Mouse (Mus musculus) NIH3T3 (cell line): ENCODE measurements around the gene Hbq1b.
A peak's percentile ranks its signal among the peaks of the same experiment; 100 is the strongest.

Source experiments
- DNase-seq: peaks from one replicate; pipeline ENCODE4 v3.0.0-alpha.2; 2012; ENCODE audit warnings: low read depth

The Hbq1b gene

DNA sequence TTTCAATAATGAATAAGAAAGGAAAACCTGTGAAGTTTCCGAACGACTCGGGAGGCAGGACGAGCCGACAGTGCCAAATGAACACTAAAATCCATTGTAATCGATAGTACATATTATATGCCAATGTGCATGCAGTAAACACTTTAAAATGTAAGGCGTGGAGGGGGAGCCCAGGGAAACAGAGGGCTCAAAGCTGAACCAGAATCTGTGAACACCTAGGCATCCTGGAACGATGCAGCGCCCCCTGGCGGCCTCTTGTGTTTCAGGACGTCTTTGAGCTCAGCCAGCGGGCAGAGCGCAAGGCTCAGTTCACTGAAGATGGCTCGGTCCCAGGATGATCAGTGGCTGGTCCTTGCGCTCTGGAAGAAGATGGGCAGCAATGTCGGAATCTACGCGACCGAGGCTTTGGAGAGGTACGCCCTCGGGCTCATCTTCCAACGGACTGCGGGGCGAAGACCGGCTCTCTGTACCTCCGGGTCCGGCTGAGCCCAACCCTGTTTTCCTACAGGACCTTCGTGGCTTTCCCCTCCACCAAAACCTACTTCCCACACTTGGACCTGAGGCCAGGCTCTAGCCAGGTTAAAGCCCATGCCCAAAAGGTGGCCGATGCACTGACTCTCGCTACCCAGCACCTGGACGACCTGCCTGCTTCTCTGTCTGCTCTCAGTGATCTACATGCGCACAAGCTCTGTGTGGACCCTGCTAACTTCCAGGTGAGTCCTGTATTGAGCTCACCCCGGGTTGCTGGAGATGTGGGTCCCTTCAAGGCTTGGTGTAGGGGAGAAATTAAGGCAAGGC is at the start of gene Hbq1b:
Hbq1b (plus strand) TSS at position 271 of the 798 bp plus-strand sequence.
- peak; percentile 81 for DNase-seq

DNA sequence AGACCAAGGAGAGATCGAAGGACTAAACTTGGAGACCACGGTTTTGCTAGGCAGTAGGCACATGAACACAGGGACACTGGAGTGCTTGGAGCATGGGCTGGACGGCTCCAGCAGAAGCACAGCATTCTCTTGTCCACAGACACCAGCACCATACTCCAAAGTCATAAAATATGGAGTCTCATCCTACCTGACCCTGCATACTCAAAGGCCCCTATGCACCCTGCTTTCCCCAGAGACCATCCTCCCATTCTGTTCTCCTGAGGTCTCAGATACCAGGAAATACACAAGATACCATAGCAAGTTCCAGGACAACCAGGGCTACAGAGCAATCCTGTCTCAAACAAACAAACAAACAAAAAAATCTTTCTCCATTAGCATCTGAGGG is 49.4 kb upstream of the Hbq1b start:
- no peak for DNase-seq

DNA sequence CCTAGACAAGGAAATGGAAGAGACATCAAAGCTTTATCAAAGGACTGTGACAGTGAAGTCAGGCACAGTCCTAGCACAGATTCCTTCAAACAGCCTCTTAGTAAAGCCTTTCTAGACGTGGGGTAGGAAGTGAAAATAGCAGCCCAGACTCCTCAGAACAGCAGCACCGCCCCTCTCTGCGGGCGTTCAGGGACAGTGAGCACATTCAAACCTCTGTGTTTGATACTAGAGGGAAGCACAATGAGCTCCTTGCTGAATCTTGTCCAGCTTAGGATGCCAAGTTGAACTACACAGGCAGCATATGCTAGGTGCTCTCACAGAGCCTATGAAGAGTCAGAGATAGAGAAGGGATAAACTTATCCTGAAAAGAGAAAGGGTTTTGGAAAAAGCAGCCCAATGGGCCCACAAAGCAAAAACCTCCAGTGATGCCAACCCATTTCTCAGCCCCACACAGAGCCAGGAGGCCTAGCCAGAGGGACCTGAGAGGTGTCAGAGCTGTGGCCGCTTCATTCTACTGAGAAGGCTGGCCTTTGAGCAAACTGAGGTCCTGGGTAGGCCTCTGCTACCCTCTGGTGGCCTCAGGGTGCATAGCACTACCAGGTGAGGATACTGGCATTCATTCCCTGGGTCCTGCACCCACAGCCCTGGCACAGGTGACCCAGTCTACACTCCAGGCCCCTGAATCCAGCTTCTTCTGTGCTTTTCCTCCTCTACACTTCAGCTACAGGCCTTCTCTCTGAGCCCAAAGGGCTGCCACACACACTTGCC is 48.5 kb upstream of the Hbq1b start:
- peak; percentile 81 for DNase-seq

DNA sequence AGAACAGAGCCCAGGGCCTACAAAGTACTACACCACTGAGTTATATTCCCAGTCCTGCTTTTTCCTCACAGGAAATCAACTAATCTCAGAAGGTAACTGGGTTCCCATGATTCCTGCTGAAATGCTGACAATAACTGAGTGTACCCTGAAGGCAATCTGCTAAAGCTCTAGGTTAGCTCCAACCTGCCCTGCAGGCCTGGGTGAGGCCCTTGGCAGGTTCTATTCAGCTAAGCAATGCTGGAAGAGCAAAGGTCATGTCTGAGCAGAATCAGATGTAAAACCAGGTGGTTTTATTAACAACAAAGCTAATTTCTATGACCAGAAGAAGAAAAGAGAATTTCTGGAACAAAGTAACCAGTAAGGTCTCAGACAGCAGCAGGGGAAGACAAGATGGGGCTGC is 45.4 kb upstream of the Hbq1b start:
- no peak for DNase-seq

DNA sequence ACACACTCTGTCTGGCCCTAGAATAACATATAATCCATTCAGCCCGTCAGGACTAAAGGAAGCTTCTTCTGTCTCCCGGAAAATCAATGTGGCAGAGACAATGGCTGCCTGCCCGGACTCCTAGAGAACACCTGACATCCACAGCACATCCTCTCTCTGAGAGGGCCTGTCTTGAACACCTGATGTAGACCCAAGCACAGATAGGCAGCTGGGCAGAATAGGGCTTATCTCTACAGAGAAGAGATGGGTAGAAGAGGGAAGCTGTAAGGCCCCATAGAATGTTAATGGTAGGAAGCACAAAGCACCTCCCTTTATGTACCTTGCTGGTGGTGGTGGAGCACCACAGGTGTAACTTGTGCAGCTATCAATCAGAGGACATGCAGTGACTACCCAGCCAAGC is 44.6 kb upstream of the Hbq1b start:
- no peak for DNase-seq

DNA sequence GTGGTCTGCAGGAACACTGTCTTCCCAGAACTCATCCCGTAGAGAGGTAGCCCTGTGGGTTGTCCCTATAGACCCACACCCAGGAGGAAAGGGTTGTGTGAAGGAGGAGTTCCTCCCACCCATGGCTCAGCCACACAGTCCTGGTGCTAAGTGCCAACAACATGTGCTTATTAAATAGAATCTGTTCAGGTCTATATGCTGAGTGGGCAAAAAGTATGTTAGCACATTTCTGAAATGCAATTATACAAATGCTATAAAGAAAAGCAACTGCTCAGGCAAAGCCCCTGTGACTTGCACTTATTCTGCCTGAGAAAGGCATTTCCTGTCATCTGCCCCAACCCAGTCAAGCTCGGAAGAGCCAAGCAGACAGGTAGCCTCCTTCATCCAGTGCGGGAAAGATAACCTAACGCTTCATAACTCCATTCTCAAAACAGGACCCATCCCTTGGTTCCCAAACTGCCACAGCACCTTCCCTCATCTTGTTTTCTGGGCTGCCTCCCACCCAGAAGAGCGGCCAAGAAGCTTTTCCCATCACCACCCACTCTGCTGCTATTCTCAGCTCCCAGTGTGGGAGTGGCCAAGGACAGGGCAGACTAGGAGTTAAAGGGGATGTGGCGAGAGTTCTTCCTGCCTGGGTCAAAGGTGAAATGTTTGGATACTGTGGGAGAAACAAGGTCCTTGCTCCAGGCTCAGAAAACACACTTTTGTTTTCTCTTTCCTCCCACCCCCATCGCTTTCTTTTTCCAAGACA is 43.4 kb upstream of the Hbq1b start:
- DNase-seq, result no peak

DNA sequence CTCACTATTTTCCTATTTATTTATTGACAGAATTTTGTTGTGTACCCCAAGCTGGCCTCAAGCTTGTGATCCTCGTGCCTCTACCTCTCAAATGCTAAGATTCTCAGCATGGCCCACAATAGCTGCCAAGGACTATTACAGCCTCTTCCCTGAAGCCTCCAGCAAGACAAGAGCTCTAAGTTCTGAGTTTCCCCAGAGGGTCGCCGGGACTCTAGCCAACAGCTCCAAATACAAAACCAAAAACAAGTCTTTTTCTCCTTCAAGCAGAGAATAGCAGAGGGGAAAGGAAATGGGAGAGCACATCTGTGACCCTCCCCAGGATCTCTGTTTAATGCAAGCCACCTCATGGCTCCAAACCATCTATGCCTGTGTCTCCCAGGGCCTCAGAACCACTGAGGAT is 42.7 kb upstream of the Hbq1b start:
- DNase-seq, result no peak

DNA sequence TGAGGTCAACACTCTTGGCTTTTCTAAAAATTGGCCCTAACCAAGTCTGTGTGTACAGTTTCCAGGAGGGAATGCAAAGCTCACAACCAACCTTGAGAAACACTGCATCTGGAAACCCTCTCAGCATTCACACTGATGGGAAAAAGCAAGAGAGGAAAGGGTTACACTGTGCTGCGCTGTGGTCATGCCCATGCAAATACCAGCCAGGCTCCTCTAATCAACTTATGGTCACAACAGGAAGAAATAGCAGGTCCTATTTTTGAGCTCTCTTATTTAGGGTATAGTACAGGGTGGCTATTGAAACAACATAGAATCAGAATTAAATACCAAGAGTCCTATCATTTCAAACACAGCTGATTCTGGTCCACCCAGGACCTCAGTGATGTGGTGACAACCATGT is 42.1 kb upstream of the Hbq1b start:
- DNase-seq, result no peak

DNA sequence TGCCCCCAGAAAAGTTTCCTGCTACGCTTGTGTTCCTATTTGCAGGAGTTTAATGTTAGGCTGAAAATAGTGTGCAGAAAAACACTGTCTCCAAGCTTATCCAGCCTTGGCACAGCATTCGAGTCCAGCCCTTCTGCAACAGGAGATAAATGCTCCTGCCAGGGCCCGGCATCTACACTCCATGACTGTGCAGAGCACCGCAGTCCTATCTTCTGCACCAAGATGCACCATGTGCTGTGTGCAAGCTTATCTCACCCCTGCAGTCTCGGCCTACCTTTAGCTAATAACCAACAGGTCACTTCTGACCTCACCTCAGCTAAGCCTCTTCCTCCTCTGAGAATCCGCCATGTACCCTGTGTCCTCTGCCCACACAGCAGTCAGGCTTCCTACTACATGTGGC is 41.2 kb upstream of the Hbq1b start:
- no peak for DNase-seq

DNA sequence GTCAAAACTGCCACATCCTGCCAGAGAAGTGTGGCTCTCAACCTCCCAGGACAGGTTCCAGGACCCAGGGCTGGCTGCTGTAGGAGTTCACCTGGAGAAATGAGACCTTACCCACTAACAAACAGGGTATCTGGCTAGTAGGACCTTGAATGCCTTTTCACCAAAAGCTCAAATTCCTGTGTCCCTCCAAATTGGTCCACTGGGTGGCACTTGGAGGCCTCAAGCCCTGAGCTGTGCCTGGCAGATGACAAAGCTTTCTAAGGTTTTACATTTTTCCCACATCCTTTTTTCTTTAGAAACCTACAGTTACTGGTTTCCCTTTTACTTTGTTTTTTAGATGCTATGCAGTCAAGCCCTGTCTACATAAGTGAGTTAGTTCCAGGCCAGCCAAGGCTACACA is 39.7 kb upstream of the Hbq1b start:
- peak; percentile 58 for DNase-seq

DNA sequence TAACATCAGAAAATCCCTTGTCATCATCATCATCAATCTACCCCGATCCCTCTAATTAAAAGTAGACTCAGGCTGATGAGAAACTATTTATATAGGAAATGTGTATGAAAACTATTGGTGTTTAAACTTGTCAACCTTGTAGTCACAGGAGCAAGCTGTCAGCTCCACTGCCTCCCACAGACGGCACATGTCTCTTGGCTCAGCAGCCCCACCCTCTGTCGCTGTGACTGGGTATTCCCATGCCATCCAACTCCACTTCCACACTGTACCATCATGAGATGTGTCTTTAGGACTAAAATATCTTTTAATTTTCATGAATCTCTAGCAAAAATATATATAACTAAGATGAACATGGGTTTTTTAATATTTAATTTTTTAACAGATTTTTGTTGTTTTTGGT is 38.4 kb upstream of the Hbq1b start:
- no peak for DNase-seq

DNA sequence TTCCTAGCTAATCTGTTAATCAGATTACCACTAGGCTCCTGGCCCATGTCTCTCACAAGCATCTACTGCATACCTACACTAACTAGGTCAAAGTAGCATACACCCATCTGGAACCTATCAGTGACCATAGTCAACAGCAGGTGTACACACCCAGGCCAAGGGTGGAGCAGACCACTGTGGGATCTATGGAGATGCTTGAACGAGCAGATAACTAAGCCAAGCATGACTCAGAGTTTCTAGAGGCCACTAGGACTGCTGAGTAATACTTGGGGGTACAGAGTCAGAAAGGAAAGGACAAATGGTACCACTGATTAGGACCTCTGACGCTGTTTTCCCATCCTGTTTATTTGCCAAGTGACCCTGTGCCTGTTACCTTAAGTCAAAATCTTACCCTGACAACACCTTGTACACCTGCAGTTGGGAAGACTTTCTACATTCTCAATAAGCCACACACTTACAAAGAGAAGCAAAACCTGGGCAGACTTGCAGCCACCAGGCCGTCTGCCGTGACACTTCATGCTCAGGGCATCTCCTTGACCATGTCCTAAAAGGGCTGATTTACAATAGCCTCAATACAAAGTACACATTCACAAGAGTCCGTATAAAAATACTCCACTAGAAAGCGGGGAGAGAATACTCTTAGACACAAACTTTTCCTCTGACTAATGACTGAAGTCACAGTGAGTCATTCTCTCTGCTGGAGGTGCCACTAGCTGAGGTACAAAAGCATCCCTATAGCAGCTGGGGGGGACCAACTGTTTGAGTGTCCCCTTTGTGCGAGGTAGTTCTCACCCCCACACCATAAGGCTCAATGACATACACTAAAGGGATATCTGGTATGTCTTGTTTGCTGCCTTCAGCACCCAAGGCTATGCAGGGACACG is 35.6 kb upstream of the Hbq1b start:
- peak; percentile 48 for DNase-seq

DNA sequence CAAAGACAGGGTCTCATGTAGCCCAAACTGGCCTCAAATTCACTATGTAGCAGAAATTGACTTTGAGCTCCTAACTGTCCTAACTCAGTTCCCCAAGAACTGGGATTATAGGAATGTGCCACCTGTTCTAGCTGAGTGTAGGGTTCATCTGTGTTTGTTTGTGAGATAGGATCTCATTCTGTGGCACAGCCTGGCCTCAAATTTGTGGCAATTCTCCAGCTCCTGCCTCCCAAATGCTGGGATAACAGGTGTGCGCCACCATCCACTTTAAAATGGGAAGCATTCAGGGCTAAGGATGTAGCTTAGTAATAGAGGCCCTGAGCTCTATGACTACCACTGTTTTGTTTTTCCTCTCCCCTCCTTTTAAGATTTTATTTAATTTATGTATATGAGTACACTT is 33.6 kb upstream of the Hbq1b start:
- DNase-seq, result no peak

DNA sequence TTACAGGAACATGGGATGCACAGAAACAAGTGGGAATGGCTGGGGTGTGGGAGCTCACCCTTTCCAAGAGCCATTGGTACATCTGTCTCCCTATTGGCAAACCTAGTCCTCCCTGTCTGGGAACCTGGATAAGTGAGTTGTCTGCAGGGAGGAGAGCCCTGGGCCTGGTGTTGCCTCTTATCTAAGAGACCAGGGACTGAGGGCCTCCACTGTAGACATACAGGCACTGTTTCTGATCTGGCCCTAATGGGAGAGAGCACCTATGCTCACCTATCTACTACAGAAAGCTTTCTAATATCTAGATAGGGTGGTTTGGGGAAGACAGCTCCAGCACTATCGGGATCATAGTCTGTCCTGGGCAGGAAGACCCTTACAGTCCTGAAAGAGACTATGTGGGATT is 30.6 kb upstream of the Hbq1b start:
- no peak for DNase-seq

DNA sequence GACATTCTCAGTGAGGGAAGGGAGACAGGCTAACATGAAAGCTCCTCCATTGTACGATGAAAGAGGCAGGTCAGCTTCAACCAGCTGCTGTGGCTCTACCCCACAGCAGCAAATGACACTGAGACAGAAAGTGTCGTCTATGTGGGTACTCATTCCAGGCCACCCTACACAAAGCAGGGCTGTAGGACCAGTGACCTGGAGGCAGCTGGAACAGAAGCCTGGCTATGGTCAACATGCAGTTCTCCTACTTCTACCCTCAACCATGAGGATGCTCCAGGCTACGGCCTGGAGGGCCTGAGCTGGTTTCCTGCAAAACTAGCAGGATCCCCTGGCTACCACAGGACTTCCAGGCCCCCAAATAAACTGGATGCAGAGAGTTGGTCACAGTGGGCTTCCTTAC is 30.2 kb upstream of the Hbq1b start:
- DNase-seq, result no peak

DNA sequence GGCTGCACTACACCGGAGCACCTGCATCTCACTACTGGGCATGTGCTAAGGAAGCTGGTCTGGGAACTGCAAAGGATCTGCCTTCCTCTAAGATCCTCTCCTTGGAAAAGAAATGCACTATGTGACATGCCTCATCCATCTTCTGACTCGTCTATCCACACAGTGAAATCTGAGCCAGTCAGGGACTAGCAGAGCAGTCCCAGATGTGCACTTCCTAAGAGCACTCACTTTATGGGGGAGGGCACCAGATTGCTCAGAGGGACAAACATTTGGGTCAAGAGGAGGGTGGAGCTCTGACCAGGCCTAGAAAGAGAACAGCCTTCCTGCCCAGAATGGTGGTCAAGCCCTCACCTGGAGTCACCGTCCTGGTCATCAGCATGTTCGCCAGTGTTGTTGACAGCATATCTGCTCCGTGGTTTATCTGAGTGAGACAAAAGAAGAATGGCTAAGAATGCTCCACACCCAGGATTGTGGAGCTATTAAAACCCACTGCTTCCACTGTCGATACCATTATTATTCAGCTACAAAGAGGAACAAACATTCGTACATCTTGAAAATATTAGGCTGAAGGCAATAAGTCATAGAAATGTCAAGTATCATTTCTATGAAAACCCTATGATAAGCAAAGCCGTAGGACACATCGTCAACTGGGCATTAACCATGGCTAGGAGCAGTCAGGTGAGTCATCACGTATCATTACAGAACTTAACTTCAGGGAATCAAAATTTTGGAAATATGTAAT is 23.9 kb upstream of the Hbq1b start:
- peak; percentile 90 for DNase-seq

DNA sequence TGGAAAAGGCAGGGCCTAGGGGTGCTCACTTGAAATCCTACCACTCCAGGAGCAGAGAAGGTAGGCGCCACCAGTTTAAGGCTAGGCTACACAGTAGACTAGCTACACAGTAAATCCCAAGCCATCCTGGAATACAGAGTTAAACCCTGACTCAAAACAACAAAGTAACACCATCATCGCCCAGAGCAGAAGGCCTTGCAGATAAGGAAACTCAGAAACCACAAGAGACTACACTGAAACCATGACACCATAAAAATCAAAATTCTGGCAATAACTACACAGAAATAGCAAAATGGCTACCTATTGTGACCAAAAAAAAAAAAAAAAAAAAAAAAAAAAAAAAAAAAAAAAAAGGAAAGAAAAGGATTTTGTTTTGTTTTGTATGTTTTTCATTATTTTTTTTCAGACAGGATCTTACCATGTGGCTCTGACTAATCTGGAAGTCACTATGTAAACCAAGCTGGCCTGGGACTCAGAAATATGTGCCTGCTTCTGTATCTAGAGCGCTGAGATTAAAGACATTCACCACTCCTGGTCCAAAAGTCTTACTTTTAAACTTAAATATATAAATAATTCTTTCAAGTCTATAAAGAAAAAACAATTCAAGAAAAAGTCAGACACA is 21.5 kb upstream of the Hbq1b start:
- DNase-seq, result peak; percentile 56

DNA sequence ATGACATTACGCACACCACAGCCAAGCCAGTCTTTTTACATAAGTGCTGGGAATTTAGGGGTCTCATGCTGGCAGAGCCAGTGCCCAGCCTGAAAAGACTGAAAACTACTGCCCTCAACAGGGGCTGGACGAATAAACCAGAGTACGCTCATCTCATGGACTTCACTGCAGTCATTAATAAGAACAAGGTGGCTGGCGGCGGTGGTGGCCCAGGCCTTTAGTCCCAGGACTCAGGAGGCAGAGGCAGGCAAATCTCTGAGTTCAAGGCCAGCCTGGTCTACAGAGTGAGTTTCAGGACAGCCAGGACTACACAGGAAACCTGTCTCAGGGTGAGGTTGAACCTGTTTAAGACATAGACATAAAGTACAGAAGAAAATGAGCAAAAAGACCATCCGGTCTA is 20.6 kb upstream of the Hbq1b start:
- no peak for DNase-seq

DNA sequence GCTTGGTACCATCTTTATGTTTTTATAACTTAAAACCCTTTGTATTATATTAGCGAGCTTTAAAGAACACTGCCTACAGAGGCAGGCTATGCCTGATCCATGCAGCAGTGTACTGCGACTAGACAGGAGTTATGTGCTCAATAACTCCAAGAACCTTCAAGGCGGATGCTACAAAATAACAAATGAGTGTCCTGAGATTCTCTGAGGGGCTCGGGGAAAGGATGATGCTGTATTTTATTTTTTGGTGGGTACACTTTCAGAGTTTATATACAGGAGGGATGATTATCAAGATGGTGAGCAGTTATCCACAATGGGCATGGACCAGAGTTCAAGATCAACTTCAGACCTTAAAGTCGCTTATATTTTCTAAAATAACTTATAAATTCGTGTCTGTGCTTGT is 20.0 kb upstream of the Hbq1b start:
- peak; percentile 20 for DNase-seq

DNA sequence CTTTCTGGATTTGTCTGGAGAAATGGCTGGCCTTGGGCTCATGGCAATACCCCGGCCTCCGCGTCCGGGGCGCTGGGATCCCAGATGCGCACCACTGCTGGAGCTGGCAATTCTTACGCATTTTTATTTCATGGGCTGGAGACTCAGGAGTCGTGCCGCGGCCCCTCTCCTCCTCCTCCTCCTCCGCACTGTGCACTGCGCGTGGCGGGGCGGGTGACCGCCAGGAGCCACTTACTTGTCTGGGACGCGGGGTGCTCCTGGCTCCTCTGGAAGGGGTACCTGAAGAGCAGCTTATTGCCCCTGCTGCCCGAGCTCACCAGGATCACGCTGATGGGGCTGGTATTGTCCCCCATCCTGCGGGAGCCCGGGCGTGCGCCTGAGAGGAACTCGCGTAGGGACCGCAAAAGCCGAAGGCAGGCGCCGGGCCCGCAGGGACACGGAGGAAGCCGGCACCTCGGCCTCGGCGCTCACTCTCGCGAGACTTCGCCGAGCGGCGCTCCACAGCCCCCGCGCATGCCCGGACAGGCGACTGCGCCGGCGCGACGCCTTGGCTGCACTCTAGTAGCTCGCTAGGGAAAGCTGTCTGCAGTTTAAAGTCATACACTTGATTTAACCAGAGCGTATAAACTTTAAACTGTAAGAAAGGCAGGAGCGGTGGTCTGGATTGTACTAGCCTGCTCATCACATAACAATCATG is 19.4 kb upstream of the Hbq1b start, which contains the start of gene Nprl3:
Nprl3 (minus strand) TSS at position 520 of the 697 bp plus-strand sequence.
- DNase-seq, result peak; percentile 98
